Mouse (Mus musculus) heart, postnatal 25 days (tissue): Measurements from ENCODE around the gene Ndufa6. TPM values are rescaled to one million over a fixed set of nuclear protein-coding genes. Genes with fewer than 3 reads are reported as not detected.
"Not testable (repeated sequence)": the region's sequence is repeated elsewhere in the genome, so short reads cannot be mapped to it uniquely, and the experiment has no call there.

Source experiments
- DNase-seq: peaks from one replicate; pipeline ENCODE4 v3.0.0; 2022; ENCODE audit warnings: low spot score
- intact Hi-C: fragments of 180-260 bp; cut with DNase I; formaldehyde crosslinking; loops from one replicate; pipeline ENCODE4 v1.15.1; 2025
- total RNA-seq, 2 experiments: library from RNA; stranded (reverse); gene quantifications; 2 replicates each; pipeline ENCODE4 v1.2.3; 2021

Gene Ndufa6
- total RNA-seq: 100 to 1,000 TPM; 683 to 734 TPM

GRCm38 (mm10) chr15:82354126-82354945 is at the start of gene Ndufa6:
TSS of gene Ndufa6 (minus strand) at chr15:82354322.
- intact Hi-C loops: loop anchor here (1.0 kb wide), 2 partner anchors 26 to 63 kb away; partner anchors contain the start of gene Cyp2d22
- DNase-seq: peak; percentile 95

- DNase-seq: no peak
- intact Hi-C loops: no loop called here
Observed at GRCm38 (mm10) chr15:82403606-82404005, 49.5 kb upstream of the Ndufa6 start.

DNA sequence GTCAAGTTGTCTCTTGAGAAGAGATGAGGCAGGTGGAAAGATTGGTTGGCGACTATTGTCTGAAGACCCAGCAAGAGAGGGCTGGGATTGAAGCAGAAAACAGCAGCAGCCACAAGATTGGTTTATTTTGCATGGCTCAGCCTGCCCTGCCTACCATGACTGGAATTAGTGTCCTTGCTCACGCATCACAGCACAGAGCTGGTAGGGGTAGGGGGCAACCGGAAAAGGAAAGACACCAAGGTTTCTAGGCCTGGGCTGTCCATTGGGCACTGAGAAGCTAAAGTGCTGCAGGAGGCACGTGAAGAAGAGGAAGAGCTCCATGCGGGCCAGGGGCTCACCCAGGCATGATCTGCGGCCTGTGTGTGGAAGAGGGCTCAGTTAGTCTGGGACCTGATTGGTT is 48.6 kb upstream of the Ndufa6 start:
- intact Hi-C loops: no loop called here
- DNase-seq: no peak

- intact Hi-C loops: no loop called here
- no peak for DNase-seq
Observed at GRCm38 (mm10) chr15:82402106-82402505, 48.0 kb upstream of the Ndufa6 start.

- intact Hi-C loops: no loop called here
- no peak for DNase-seq
Observed at GRCm38 (mm10) chr15:82401516-82401915, 47.4 kb upstream of the Ndufa6 start.

DNA sequence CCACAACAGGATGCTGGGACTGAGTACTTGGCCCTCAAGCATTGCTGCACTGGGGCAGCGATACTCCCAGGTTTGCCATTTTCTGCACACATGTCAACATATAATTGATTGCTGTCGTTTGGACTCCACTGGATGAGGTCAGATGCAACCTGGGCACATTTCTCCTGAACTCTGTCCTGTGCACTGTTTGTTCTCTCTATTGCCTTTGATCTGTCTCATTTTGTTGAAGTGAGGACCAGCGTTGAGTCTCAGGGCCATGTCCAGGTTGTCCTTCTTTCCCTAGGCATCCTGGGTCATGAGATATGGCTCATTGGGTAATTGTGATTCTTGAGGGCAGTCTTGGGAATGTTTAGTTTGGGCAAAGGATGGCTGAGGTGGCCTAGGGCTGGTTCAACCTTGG is 41.8 kb upstream of the Ndufa6 start:
- intact Hi-C loops, DNase-seq: not testable (repeated sequence)

DNA sequence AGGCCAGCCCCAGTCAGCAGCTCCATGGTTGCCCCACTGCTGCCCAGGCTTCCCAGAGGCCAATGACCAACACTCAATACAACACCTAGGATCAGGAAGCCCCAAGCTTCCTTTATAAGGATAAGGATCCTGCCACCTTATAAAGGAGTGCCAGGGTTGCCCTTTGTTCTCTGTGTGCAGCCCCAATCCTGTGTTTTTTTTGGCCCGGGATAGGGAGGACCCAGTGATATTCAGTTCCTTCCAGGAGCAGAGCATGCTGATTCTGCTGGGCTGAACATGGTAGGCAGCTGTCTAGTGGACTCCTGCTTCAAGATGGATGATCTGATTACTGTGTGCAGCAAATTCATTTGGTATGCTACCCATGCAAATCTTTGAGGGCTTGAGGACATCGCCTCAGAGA is 39.8 kb upstream of the Ndufa6 start, which contains the start of gene Cyp2d11:
TSS of gene Cyp2d11 (minus strand) at position 101 of the 400 bp plus-strand sequence.
- intact Hi-C loops: not testable (repeated sequence)

DNA sequence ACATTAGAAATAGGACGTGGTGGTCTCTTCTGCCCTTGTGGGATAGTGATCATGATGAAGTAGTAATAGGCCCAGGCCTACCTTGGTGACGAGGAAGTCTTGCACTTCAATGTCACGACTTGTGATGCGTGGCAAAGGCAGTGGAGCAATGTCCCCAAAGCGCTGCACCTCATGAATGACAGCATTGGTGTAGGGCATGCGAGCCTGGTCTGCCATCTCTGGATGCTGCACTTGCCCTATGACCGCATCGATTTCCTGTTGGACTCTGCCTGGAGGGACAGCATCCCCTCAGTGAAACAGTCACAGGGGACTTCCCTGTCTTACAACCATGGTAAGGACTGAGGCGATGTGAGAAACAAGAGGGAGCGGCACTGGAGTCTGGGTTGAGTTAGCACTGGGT is 35.8 kb upstream of the Ndufa6 start:
- DNase-seq, intact Hi-C loops: not testable (repeated sequence)

More for the DNA sequence above, 39.8 kb upstream of the Ndufa6 start, which contains the start of gene Cyp2d11:
- not testable (repeated sequence) for DNase-seq

- intact Hi-C loops: loop anchor here (2.0 kb wide), 1 partner anchor 31 kb away; no protein-coding TSS in a partner anchor
- no peak for DNase-seq
Observed at GRCm38 (mm10) chr15:82385729-82386128, 31.6 kb upstream of the Ndufa6 start.

DNA sequence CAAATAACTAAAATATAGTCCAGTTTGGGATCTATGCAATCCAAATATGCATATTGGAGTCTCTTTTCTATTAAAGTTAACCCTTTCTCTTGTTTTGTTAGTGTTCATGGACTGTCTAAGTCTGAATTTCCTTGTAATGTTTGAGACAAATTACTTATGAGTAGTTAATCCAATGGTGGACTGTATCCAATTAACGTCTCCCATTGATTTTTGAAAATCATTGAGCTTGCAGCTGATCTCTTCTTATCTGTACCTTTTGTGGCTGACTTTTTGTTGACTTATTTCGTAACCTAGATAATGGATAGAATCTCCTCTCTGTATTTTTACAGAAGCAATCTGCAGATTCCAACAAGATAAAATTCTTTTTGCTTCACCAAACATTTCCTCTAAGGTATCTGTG is 28.3 kb upstream of the Ndufa6 start:
- intact Hi-C loops: loop anchor here (5.0 kb wide), 1 partner anchor 45 kb away; the partner anchor contains the start of genes Naga, Pheta2 and Smdt1

DNA sequence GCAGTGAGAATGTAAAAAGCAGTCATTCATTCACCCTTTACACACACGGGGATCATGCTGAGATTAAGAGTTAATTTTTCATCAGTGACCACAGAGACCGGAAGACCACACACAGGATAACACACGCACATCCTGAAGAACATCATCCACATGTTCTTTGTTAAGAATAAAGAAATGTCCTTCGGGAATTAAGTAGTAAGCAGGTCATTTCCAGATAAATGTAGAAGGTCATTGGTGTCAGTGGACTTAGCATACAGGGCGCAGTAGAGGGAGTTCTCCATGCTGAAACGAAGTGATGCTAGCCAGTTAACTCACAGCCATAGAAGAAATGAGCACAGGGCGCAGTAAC is 26.6 kb upstream of the Ndufa6 start:
- no peak for DNase-seq
- intact Hi-C loops: loop anchor here (1.0 to 5.0 kb wide), 2 partner anchors 26 to 43 kb away; partner anchors contain the start of genes Naga, Ndufa6, Pheta2 and Smdt1

More for the DNA sequence above, 28.3 kb upstream of the Ndufa6 start:
- DNase-seq: no peak

GRCm38 (mm10) chr15:82379871-82380713 is 26.0 kb upstream of the Ndufa6 start, which contains the start of gene Cyp2d22:
TSS of gene Cyp2d22 (minus strand) at chr15:82380260.
- intact Hi-C loops: loop anchor here (1.0 to 5.0 kb wide), 2 partner anchors 26 to 43 kb away; partner anchors contain the start of genes Naga, Ndufa6, Pheta2 and Smdt1
- DNase-seq: peak; percentile 62

DNA sequence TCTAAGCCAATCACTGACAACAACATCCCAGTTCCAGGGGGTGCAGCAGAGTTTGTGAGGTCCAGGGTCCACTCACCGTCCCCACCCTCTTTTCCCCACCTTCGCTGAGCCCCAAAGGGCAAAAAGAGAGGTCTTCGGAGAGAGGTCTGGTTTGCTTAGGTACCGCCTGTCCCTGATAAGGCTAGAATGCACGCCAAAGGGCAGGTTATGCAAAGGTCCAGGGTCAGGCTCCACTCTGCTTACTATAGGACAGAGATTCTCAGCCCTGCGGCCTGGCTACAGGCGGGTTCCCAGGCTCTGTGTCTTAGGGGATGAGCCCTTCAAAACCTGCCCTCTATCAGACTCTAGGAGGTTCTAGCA is 25.4 kb upstream of the Ndufa6 start:
- intact Hi-C loops: no loop called here
- DNase-seq: no peak

DNA sequence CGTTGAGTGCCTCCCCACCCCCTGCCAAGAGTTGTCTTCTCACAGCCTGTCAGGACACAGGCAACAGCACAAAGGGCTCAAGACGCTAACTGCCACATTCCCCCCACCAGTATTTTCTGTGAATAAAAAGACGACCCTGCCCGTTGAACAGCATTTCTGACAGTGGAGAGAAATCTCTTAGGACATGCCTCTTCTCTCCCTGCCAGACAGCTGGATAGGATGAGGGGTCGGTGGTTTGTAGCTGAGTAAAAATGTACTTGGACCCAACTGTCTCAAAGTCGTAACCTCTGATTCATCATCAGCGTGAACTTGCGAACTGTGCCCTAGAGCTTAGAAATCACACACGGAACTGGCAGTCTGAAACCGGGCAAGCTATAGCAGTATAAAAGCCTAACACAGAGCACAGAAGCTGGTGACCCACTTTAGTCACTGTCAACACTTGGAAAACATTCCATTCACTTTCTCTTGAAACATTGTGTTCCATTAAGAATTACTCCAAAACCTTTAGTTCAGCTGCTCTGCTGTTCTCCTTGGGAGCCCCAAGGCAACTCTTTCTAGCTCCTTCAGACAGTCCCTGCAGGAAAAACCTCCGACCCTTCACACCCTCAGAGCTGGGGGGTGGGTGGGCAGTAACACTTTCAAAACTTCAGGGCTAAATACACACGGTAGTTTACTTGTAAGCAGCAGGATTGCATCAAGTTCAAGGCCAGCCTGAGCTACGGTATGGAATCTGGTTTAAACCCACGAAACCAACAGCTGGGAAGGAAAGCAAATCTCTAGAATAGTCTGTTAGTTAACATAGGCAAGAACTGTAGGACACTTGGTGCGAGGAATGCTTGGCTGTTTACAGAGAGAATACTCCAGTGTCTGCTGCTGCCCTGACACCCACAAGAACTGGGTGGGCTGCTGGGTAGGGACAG is 24.4 kb upstream of the Ndufa6 start:
- intact Hi-C loops: no loop called here
- DNase-seq: no peak

GRCm38 (mm10) chr15:82377701-82378100 is 23.6 kb upstream of the Ndufa6 start:
- no peak for DNase-seq
- intact Hi-C loops: no loop called here

DNA sequence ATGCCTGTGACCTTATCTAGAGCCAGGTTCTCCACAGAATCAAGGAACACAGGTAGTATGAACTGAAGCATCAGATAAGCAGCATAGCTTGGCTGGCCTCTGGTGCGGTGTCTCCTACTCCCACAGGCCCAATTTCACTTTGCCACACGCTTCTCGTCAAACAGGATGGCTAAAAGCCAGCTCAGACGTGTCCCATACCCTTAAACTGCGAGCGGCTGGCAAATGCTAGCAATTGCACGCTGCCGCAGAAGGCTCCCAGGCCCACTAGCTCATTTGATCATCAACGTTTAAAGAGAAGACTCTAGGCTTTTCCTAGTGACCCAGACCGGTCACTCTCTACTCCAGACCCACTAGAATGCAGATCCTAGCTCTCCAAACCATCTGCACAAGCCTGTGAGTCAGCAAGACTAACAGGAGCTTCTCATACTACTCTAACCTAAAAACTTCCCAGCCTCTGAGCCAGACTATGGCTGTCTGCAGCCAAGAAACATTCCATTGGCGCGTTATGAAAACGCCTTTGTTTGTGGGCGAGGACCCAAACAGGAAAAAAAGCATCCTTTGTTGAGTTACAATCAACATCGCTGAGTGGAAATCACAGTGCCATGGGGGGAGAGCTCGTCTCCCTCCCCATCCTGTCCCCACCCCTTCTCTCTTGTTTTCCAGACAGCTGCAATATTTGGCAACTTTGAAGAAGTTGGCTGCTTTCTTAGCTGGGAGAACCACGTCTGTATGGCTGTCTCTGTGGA is 22.4 kb upstream of the Ndufa6 start:
- intact Hi-C loops: no loop called here

DNA sequence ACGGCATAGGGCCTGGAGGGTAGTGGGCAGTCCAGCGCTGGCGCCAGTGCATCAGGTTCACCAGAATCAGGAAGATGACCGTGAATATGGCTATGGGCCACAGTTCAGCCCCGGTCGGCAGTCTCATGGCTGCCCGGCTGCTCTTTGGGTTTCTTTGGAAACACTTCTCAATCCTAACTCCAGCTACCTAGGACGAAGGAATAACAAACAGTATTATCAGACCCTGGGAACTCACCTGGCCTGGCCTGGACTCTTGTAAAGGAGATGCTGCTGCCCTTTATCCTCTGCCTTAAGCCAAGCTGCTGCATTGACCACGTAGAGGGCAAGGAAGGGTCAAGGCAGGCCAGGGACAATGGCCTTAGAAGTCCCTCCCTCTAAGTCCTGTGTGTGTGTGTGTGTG is 21.7 kb upstream of the Ndufa6 start:
- DNase-seq: no peak
- intact Hi-C loops: no loop called here

More for the DNA sequence above, 22.4 kb upstream of the Ndufa6 start:
- peak; percentile 77 for DNase-seq

DNA sequence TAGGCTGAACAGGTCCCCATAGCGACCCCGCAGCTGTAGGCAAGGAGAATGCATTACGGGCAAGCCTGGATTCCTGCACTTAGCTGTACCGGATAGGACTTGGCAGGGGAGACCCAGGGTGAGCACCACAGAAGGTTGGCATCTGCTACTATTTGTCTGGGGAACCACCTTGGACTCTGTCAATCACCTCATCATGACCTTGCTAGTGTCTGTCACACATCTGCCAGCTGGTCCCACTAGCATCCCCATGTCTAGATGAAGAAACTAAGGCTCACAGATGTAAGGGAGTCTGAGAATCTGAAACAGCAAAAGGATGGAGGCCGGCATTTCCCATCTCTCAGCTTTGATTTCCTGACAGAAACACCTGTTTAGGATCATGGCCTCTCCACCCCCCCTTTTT is 20.3 kb upstream of the Ndufa6 start:
- no peak for DNase-seq
- intact Hi-C loops: no loop called here

DNA sequence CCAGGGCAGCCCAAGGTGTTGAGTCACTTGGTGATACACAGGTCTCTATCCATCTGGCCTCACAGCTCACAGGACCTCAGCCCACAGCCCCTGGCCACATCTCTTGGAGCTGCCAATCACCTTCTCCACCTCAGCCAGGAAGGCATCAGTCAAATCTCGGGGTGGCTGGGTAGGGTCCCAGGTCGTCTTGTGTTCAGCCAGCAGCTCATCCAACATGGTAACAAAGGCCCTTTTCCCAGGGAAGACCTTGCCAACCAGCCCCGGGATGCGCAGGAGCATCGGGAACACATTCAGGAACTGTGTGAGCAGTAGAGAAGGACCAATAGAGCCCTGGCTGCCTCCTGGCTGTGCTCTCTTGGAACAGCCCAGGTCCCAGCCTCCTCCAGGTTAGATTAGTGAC is 18.9 kb upstream of the Ndufa6 start:
- intact Hi-C loops: no loop called here
- DNase-seq: no peak
